Mouse (Mus musculus): ENCODE results near the gene Stk10.

GRCm38 (mm10) chr11:32580305-32580947 is 47.3 kb downstream of the Stk10 start:
- TF ChIP-seq POLR2A (IDR thresholded peaks at IDR 0.05; ENCODE audit: low read depth, low read length) (no peak), CTCF (IDR thresholded peaks at IDR 0.05; ENCODE audit: extremely low read depth, insufficient read depth, insufficient read length, insufficient replicate concordance) (no peak)
